In genomic region chr11:97699626-97700002, GRCm38 (mm10) we compare ENCODE assay signal across 1 mouse cellular context.
TF ChIP-seq lines count a peak whose summit lies in the region.

No protein-coding gene starts in this region.

TF ChIP-seq in CH12.LX, 34 proteins besides CTCF, POLR2A, EP300 and RAD21 (continued from another document):
- TF ChIP-seq JUN (IDR thresholded peaks at IDR 0.05; ENCODE audit: insufficient read depth, low read depth, low read length): no peak
- TF ChIP-seq CHD2 (IDR thresholded peaks at IDR 0.05; ENCODE audit: low read length): 0 out of 2 replicates have a peak, but pooled peaks have one; percentile 39
- peak; percentile 84 for TF ChIP-seq USF2 (conservative IDR thresholded peaks at IDR 0.05; ENCODE audit: low read depth, low read length)
- TF ChIP-seq MAZ (IDR thresholded peaks at IDR 0.05; ENCODE audit: low read depth, low read length): peak; percentile 47
- TF ChIP-seq MAX (IDR thresholded peaks at IDR 0.05; ENCODE audit: low read length): peak; percentile 57; the same call in 1 of the 2 replicates
- TF ChIP-seq USF1 (IDR thresholded peaks at IDR 0.05; ENCODE audit: low read depth, low read length): peak; percentile 89
